Mouse (Mus musculus): ENCODE data around the gene Rab3ip. TPM values are rescaled to one million over a fixed set of nuclear protein-coding genes. Genes with fewer than 3 reads are reported as not detected.

Gene Rab3ip
- polyA plus RNA-seq, 1 experiment from 2014 or later = 29.5 TPM

GRCm38 (mm10) chr10:116986264-116987082, 35.9 kb upstream of the Rab3ip start, which contains the start of gene Best3:
Gene Best3, plus strand, starts transcription at chr10:116986314.
- Histone ChIP-seq H3K4me3 (ENCODE audit: low read depth, low read length) (no peak within 1 kb of the TSS), H3K4me2 (replicated peaks; ENCODE audit: low read depth, low read length) (peak within 1 kb of the TSS; percentile 33), H3K36me3 (ENCODE audit: insufficient read depth, low read length) (no peaks in the 10 kb centered on the region), H3K9me3 (ENCODE audit: low read length) (no peaks in the 10 kb centered on the region), H3K27ac (ENCODE audit: low read length) (peak within 1 kb of the TSS; percentile 47; the same call in 1 of the 2 replicates), H3K4me1 (ENCODE audit: insufficient read depth, low read depth, low read length) (no peaks in the 10 kb centered on the region), H3K9ac (replicated peaks; ENCODE audit: low read depth) (no peak within 1 kb of the TSS), H3K27me3 (replicated peaks; ENCODE audit: insufficient read depth, low read length) (no peaks in the 10 kb centered on the region)
- TF ChIP-seq EP300 (IDR thresholded peaks at IDR 0.05) (no peak), CTCF (IDR thresholded peaks at IDR 0.05) (no peak)
- 28% methylated on average over 21 of the region's 21 CpGs for WGBS
- peak; percentile 61 for ATAC-seq
- peak; percentile 43 for DNase-seq (ENCODE audit: low spot score)

- H3K27me3 ChIP-seq (replicated peaks; ENCODE audit: insufficient read depth, low read length) = no peaks in the 10 kb centered on the region
- TF ChIP-seq CTCF (IDR thresholded peaks at IDR 0.05) (no peak), EP300 (IDR thresholded peaks at IDR 0.05) (no peak)
- DNase-seq (ENCODE audit: low spot score) = no peak
- H3K4me1 ChIP-seq (ENCODE audit: insufficient read depth, low read depth, low read length) = no peaks in the 10 kb centered on the region
- H3K9me3 ChIP-seq (ENCODE audit: low read length) = no peaks in the 10 kb centered on the region
- H3K36me3 ChIP-seq (ENCODE audit: insufficient read depth, low read length) = no peaks in the 10 kb centered on the region
- H3K27ac ChIP-seq (ENCODE audit: low read length) = no peak overlapping the region
- no peak overlapping the region for H3K9ac ChIP-seq (replicated peaks; ENCODE audit: low read depth)
- no peak overlapping the region for H3K4me3 ChIP-seq (ENCODE audit: low read depth, low read length)
- ATAC-seq = no peak
- WGBS = 54% methylated on average over 12 of the region's 12 CpGs
- H3K4me2 ChIP-seq (replicated peaks; ENCODE audit: low read depth, low read length) = no peak overlapping the region
Measured at GRCm38 (mm10) chr10:116984836-116985235, 34.3 kb upstream of the Rab3ip start.

- no peak for ATAC-seq
- no peak overlapping the region for H3K4me2 ChIP-seq (replicated peaks; ENCODE audit: low read depth, low read length)
- no peaks in the 10 kb centered on the region for H3K36me3 ChIP-seq (ENCODE audit: insufficient read depth, low read length)
- H3K27ac ChIP-seq (ENCODE audit: low read length) = no peak overlapping the region
- H3K4me3 ChIP-seq (ENCODE audit: low read depth, low read length) = no peak overlapping the region
- no peaks in the 10 kb centered on the region for H3K4me1 ChIP-seq (ENCODE audit: insufficient read depth, low read depth, low read length)
- H3K9ac ChIP-seq (replicated peaks; ENCODE audit: low read depth) = no peak overlapping the region
- H3K9me3 ChIP-seq (ENCODE audit: low read length) = no peaks in the 10 kb centered on the region
- no peak for DNase-seq (ENCODE audit: low spot score)
- no peak for TF ChIP-seq CTCF (IDR thresholded peaks at IDR 0.05)
- no peaks in the 10 kb centered on the region for H3K27me3 ChIP-seq (replicated peaks; ENCODE audit: insufficient read depth, low read length)
- WGBS = 73% methylated on average over 3 of the region's 4 CpGs
Measured at GRCm38 (mm10) chr10:116982526-116982925, 32.0 kb upstream of the Rab3ip start.

GRCm38 (mm10) chr10:116980888-116981287, 30.3 kb upstream of the Rab3ip start:
- no peak for TF ChIP-seq EP300 (IDR thresholded peaks at IDR 0.05)
- peak; percentile 82 for TF ChIP-seq CTCF (IDR thresholded peaks at IDR 0.05)
- no peak overlapping the region for H3K4me3 ChIP-seq (ENCODE audit: low read depth, low read length)
- H3K27ac ChIP-seq (ENCODE audit: low read length) = no peak overlapping the region
- no peak overlapping the region for H3K9ac ChIP-seq (replicated peaks; ENCODE audit: low read depth)
- ATAC-seq = no peak
- DNase-seq (ENCODE audit: low spot score) = peak; percentile 19
- 85% methylated on average over 3 of the region's 3 CpGs for WGBS
- no peak overlapping the region for H3K4me2 ChIP-seq (replicated peaks; ENCODE audit: low read depth, low read length)
- H3K36me3 ChIP-seq (ENCODE audit: insufficient read depth, low read length) = no peaks in the 10 kb centered on the region
- no peaks in the 10 kb centered on the region for H3K9me3 ChIP-seq (ENCODE audit: low read length)
- no peaks in the 10 kb centered on the region for H3K4me1 ChIP-seq (ENCODE audit: insufficient read depth, low read depth, low read length)
- no peaks in the 10 kb centered on the region for H3K27me3 ChIP-seq (replicated peaks; ENCODE audit: insufficient read depth, low read length)

- H3K4me2 ChIP-seq (replicated peaks; ENCODE audit: low read depth, low read length) = no peak overlapping the region
- no peak overlapping the region for H3K4me3 ChIP-seq (ENCODE audit: low read depth, low read length)
- DNase-seq (ENCODE audit: low spot score) (no peak), ATAC-seq (no peak)
- H3K9me3 ChIP-seq (ENCODE audit: low read length) = no peaks in the 10 kb centered on the region
- no peak overlapping the region for H3K27ac ChIP-seq (ENCODE audit: low read length)
- no peaks in the 10 kb centered on the region for H3K27me3 ChIP-seq (replicated peaks; ENCODE audit: insufficient read depth, low read length)
- WGBS = 69% methylated on average over 4 of the region's 4 CpGs
- no peaks in the 10 kb centered on the region for H3K36me3 ChIP-seq (ENCODE audit: insufficient read depth, low read length)
- TF ChIP-seq CTCF (IDR thresholded peaks at IDR 0.05) = no peak
- TF ChIP-seq EP300 (IDR thresholded peaks at IDR 0.05) = no peak
- H3K9ac ChIP-seq (replicated peaks; ENCODE audit: low read depth) = no peak overlapping the region
- no peaks in the 10 kb centered on the region for H3K4me1 ChIP-seq (ENCODE audit: insufficient read depth, low read depth, low read length)
Measured at GRCm38 (mm10) chr10:116980273-116980672, 29.7 kb upstream of the Rab3ip start.

GRCm38 (mm10) chr10:116978841-116979240, 28.3 kb upstream of the Rab3ip start:
- Histone ChIP-seq H3K36me3 (ENCODE audit: insufficient read depth, low read length) (no peaks in the 10 kb centered on the region), H3K4me2 (replicated peaks; ENCODE audit: low read depth, low read length) (no peak overlapping the region), H3K4me3 (ENCODE audit: low read depth, low read length) (no peak overlapping the region), H3K27me3 (replicated peaks; ENCODE audit: insufficient read depth, low read length) (no peaks in the 10 kb centered on the region), H3K4me1 (ENCODE audit: insufficient read depth, low read depth, low read length) (no peaks in the 10 kb centered on the region), H3K9me3 (ENCODE audit: low read length) (no peaks in the 10 kb centered on the region), H3K27ac (ENCODE audit: low read length) (no peak overlapping the region), H3K9ac (replicated peaks; ENCODE audit: low read depth) (no peak overlapping the region)
- ATAC-seq = no peak
- no peak for DNase-seq (ENCODE audit: low spot score)
- TF ChIP-seq EP300 (IDR thresholded peaks at IDR 0.05) = no peak
- no peak for TF ChIP-seq CTCF (IDR thresholded peaks at IDR 0.05)
- WGBS = 65% methylated on average over 9 of the region's 9 CpGs
